Mouse (Mus musculus) T-helper 17 cell (primary cell): ENCODE results near the gene Nanp.

Experiments
- in situ Hi-C, 2 experiments: fragments of 300-600 bp; cut with MboI, MseI; formaldehyde crosslinking; loops; 1 replicate in 1 of 2; 2 replicates in 1 of 2; pipeline ENCODE4 v1.15.1; 2025; ENCODE audit warnings: high pct_unique_total_duplicates in 2 of 2

Gene Nanp

GRCm38 (mm10) chr2:151039232-151039695 lies at the start of gene Nanp, which contains the start of gene Ninl:
Nanp (minus strand) TSS chr2:151039398.
Ninl (minus strand) TSS chr2:151039382.
- in situ Hi-C loops = loop anchor here in 1 of 2 experiments (25.0 kb wide), 1 partner anchor 902 kb away; the partner anchor contains the start of gene Zfp120

- in situ Hi-C loops = no loop called here
Observed at GRCm38 (mm10) chr2:151056637-151057036, 17.4 kb upstream of the Nanp start.

- in situ Hi-C loops = loop anchor here in 1 of 2 experiments (5.0 to 25.0 kb wide), 2 partner anchors 688 to 903 kb away; partner anchors contain the start of gene Zfp120
Observed at GRCm38 (mm10) chr2:151040411-151040810, 1.2 kb upstream of the Nanp start.

DNA sequence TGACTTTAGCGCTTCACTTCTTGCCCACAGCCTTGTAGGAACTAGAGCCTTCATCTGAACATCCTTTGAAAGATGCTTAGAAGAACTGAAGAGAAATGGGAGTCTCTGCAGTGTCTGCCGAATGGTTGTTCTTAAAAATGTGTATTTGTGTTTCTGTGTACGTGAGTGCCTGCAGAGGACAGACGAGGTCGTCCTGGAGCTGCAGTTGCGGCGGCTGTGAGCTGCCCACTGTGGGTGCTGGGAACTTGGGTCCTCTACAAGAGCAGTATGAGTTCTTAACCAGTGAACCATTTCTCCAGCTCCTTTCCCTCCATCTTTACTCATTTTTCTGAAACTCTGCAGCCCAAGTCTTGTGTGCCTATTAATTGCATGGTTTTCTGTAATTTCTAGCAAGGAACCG lies 528 bp upstream of the Nanp start:
- in situ Hi-C loops = loop anchor here in 1 of 2 experiments (5.0 to 25.0 kb wide), 2 partner anchors 687 to 902 kb away; partner anchors contain the start of gene Zfp120

- in situ Hi-C loops = loop anchor here in 1 of 2 experiments (25.0 kb wide), 1 partner anchor 902 kb away; the partner anchor contains the start of gene Zfp120
Observed at GRCm38 (mm10) chr2:151038811-151039222, 381 bp downstream of the Nanp start.

GRCm38 (mm10) chr2:151037876-151038552 lies 1.2 kb downstream of the Nanp start:
- in situ Hi-C loops = loop anchor here in 1 of 2 experiments (25.0 kb wide), 1 partner anchor 901 kb away; the partner anchor contains the start of gene Zfp120

- in situ Hi-C loops = loop anchor here in 1 of 2 experiments (25.0 kb wide), 1 partner anchor 900 kb away; the partner anchor contains the start of gene Zfp120
Observed at GRCm38 (mm10) chr2:151037292-151037691, 1.9 kb downstream of the Nanp start.

DNA sequence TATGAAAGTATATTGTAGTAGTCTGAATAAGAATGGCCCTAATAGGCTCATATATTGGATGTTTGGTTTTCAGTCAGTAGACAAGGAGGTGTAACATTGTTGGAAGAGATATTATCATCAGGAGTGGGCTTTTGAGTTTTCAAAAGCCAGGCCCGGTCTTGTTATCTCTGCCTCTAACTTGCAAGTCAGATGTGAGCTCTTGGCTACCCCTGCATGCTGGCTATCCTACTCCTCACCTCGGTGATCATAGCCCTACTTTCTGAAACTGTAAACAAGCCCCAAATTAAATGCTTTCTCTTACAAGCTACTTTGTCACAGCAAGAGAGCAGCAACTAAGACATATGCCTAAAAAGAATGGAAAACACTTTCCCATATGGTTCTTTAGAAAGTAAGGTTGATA lies 2.5 kb downstream of the Nanp start:
- in situ Hi-C loops = loop anchor here in 1 of 2 experiments (25.0 kb wide), 1 partner anchor 899 kb away; the partner anchor contains the start of gene Zfp120

GRCm38 (mm10) chr2:151034435-151034834 lies 4.8 kb downstream of the Nanp start:
- in situ Hi-C loops = loop anchor here in 1 of 2 experiments (25.0 kb wide), 1 partner anchor 897 kb away; the partner anchor contains the start of gene Zfp120

DNA sequence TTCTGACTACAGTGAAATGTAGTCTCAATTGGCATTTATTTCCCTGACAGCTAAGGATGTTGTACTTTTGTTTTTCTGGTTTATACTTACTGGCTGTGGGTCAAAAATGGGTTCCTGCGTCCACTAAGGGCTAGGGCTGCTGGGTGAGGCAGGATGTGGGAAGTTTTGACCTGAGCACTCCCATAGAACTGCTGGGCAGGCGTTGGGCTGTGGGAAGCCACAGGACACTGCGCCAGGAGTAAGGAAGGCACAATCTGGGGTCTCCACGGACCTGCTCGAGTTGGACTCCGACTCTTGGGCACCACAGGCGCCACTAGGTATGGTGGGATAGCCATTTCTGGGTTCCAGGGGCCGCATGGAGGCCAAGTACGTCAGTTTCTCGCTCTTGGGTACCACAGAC lies 18.0 kb downstream of the Nanp start:
- in situ Hi-C loops = loop anchor here in 1 of 2 experiments (10.0 kb wide), 1 partner anchor 1394 kb away; the partner anchor contains the start of genes 6820408C15Rik and Zcchc3

DNA sequence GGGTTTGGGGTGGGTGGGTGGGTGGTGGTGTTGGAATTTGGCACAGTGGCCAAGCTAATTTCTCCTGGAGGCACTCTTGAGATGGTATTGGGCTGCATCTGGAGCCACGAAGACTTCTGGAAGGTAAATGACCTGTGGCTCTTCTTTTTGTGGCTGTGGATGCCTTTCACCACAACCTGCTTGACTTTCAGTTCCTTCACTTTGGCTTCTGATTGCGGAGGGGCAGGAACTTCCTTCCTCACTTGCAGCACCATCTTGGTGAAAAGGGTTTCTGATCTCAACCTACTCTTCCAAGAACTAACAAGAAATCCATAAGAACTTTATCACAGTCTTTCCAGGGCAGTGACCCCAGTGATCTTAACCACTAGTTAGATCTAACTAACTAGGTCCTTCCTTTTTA lies 23.9 kb downstream of the Nanp start:
- in situ Hi-C loops = no loop called here

- in situ Hi-C loops = no loop called here
Observed at GRCm38 (mm10) chr2:151011273-151011672, 27.9 kb downstream of the Nanp start.

- in situ Hi-C loops = loop anchor here in 1 of 2 experiments (10.0 kb wide), 1 partner anchor 335 kb away; no protein-coding TSS in a partner anchor
Observed at GRCm38 (mm10) chr2:151009515-151010085, 29.6 kb downstream of the Nanp start.

GRCm38 (mm10) chr2:151008939-151009509 lies 30.2 kb downstream of the Nanp start:
- in situ Hi-C loops = loop anchor here in 1 of 2 experiments (10.0 kb wide), 1 partner anchor 334 kb away; no protein-coding TSS in a partner anchor

DNA sequence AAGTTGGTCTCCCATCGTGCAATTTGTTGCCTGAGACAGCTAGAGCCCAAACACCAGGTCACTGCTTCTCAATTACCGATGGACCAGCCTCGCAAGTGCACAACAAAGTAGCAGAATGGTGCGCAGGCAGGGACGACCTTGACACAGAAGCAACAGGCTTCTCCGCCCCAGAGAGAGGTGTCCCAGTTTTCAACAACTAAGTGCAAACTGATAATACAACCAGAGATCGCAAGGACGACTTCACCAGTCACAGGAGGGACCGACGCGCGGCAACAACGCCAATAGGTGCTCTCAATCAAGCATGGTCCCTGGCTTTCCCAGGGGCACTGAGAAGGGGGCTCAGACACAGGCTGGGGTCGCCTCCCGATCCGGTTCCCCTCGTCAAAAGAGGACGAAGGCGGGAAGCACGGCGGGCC lies 30.7 kb downstream of the Nanp start:
- in situ Hi-C loops = loop anchor here in 1 of 2 experiments (10.0 kb wide), 1 partner anchor 334 kb away; no protein-coding TSS in a partner anchor

DNA sequence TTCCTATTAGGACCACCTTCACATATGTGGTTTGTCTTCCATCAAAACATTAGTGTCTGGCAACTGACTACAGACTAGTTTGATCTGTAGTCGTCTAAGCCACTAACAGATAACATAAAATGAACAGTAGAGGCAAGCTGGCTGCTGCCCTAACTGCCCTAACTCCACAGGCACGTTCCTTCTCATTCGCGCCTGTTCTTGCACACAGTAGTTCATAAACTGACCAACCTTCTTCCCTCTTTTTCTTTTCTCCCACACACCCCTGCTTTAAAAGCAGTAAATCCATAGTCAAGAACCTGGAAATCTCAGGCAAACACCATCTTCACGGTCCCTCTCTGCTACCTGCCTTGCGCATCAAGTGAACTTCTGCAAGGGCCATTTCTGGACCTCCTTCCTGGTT lies 31.2 kb downstream of the Nanp start:
- in situ Hi-C loops = loop anchor here in 1 of 2 experiments (10.0 kb wide), 1 partner anchor 333 kb away; no protein-coding TSS in a partner anchor

DNA sequence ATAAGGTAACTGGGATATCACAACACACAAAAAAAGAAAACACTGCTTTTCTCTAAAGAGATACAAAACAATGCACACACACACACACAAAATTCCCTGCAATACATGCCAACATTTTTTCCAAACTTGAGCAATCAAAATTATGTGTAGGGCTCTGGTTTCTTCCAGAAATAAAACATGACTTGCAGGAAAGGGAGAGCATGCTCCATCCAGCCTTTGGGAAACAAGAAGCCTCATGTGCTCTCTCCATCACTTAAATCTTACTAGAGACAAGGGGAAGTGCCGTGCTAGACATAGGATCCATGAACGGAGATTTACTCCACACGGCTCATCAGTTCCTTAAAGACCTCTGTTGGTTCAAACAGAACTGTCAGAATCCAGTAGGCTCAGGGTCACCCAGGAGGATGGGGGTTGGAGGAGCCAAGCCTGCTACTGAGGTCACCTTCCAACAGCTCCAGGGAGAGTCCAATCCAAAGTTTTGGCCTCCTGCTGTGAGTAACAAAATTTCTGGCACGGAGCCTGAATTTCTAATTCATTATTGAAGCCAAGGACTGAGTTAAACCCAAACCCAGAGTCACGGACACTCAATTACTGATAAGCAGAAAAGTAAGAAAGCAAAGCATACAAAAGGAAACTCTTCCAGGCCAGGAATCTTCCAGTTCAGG lies 32.8 kb downstream of the Nanp start:
- in situ Hi-C loops = loop anchor here in 1 of 2 experiments (10.0 kb wide), 1 partner anchor 332 kb away; no protein-coding TSS in a partner anchor

DNA sequence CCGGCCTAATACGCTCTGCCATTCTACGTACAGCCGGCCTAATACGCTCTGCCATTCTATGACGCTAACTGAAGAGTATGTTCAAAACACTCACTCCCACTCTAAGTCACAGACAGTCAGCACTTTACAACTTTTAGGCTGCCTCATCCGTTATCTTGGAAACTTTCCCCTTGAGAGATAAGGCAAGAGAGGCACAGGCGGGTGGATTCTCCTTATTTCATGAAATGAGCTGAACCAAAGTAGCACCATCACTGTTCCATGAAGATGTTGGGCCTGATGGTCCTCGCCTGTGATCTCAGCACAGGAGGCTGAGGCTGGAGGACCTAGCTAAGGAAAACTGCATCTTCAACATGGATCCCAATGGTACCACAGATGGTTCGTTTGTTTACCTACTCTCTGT lies 34.8 kb downstream of the Nanp start:
- in situ Hi-C loops = loop anchor here in 1 of 2 experiments (10.0 kb wide), 1 partner anchor 330 kb away; no protein-coding TSS in a partner anchor

DNA sequence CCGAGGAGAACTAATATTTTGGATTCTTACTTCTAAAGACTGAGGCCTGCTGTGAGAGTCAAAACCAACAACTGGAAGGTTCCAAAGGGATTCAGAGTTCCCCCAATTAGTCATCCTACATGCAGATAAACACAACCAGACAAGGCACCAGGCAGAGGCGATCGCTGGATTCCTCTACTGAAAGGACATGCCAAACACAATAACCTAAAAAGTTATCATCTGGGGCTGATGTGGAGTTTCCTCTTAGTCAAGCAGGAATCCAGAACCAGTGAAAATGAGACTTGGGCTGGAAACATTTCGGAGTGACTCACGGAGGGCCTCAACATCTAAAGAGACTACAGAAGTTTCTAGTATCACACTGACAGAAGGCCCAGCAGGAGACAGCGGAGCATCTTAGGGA lies 35.4 kb downstream of the Nanp start:
- in situ Hi-C loops = loop anchor here in 1 of 2 experiments (10.0 kb wide), 1 partner anchor 329 kb away; no protein-coding TSS in a partner anchor

GRCm38 (mm10) chr2:151001619-151002175 lies 37.5 kb downstream of the Nanp start:
- in situ Hi-C loops = loop anchor here in 1 of 2 experiments (10.0 kb wide), 1 partner anchor 327 kb away; no protein-coding TSS in a partner anchor
